Mouse (Mus musculus): ENCODE measurements around the gene Stpg4.

Gene Stpg4

DNA sequence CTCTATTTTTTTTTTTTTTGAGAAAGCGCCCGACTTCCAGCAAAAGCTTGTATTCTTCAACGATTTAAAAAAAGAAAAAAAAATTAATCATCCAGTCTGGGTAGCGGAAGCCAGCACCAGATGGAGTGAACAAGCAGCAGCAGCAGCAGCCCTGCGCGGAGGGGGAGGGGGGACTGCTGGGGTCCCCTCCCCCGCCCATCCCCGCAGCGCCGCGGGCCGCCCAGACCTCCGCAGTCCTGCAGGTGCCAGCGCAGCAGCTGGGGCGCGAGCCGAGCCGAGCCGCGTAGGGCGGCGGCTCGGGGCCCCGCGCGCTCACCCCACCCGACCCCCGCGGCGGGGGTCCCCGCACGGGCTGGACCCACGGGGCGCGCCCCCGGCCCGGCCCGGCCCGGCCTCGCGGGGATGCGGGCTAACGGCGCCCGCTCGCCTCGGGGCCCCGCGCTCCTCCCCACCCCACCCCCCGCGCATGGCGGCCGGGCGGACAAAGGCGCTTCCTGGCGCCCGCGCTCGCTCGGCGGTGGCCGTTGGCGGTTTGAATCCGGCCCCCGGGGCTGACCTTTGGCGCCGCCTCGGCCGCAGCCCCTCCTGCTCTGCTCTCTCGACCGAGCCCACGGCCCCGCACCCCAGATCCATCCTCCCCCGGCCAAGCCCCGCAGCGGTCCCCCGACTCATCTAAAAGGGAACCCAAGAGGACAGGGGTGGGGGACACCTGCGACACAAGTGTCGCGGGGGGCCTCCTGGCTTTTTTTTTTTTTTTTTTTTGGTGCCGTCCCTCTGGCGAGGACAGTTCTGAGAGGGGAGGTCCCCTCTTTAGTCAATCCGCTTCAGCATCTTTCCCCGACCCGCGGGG lies 18.6 kb upstream of the Stpg4 start:
- DNase-seq: peak; percentile 64

DNA sequence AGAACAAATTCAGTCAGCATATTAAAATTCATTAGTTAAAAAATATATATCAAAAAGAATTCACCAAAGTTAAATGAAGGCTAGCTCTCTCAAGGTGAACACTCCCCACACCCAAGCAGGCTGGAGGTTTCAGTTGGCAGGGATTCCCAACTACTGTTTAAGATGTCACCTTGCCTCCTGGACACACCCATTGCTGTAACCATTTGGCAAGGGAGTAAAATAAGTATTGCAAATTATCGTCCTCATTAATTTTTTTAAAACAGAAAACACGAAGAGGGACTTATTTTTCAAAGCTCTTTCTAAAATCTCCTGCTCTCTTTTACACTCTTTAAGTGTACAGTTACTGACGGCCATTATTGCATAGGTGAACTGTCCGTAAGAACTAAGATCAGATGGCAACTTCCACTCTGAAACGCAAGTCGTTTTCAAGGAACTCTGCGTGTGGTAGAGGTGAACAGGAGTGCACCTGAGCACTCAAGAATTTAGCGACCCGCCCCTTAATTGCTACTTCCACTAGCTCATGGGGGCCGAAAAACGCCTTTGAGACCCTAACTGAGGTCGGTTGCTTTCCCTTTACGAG lies 17.9 kb upstream of the Stpg4 start:
- peak; percentile 26 for DNase-seq

DNA sequence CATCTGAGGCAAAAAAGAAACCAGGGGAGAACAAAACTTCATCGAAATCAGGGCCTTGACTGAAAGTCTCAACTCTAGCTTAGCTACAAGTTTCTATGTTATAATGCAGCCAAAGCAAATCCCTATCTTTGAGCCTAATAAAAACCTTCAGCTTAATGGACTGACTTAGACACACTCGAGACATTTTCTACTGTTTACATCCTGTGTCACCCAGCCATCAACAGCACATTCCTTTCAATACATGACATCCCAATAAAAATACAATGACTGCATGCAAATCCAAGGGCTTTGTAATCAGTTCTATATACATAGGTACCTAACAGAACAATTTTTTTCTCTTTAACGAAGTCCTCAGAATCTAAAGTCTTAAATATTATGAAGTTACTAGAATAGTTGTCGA lies 17.2 kb upstream of the Stpg4 start:
- no peak for DNase-seq

DNA sequence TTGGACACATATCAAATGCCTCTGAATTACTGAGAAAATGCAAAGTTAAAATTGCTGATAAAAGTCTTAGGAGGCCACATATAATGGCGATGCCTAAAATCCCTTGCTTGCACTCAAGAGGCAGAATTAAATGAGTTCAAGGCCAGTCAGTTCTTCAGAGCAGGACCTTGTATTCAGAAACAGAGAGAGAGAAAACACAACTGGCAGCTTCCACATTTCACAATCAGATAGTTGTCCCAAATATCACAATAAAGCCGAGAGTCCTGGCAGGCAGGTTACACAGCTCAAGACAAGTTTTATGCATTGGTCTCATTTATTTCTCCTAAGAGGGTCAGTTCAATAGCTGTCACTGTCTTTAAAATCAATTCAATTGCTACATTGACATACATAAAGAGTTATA lies 14.0 kb upstream of the Stpg4 start:
- DNase-seq: no peak

DNA sequence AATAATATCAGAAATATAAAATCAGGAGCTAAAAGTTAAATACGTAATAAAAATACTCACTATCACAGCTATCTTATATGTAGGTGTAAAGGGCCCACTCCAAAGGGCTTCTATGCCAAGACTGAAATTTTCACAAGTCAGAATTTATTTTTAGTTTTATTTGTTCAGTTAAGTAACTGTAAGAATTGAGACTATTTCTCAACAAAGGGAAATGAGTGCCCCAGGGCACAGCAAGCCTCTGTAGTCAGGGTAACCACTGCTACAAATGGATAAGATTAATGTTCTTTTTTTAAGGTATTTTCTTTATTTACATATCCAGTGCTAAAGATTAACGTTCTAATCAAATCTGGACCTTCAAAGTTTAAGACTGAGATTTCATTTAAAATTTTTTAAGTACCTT lies 11.9 kb upstream of the Stpg4 start:
- no peak for DNase-seq

DNA sequence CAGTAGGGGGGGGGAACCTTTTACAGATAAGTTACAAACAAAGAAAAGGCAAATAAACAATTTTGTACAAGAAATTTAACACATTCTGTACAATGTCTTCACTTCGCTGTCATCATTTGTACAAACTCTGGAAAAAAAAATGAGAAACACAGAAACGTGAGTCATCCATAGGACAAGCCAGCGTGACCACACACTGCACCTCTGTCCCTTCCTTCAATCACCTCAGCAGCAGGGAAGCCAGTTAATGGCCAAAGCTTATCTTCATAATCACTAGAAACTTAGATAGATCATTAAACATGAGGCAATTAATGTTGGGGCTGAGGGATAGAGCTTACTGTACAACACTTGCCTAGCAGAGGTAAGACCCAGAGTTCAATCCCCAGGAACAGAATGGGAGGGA lies 6.4 kb upstream of the Stpg4 start:
- DNase-seq: no peak

DNA sequence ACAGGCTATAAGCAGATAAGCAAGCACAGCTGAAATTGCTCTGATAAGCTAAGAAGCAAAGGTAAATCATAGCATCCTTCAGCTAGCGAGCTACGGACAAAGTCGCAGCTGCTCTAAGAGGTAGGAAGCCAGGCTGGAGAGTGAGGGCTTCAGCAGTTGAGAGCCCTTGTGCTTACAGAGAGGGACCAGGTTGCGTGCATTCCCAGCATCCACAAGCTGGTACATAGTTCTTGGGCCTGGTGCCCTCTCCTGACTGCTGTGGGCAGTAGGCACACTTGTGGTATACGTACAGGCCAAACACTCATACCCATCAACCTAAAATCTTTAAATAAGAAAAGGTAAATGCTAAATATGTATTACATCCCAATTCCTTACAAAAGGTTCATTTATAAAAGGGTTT lies 5.2 kb upstream of the Stpg4 start:
- no peak for DNase-seq

DNA sequence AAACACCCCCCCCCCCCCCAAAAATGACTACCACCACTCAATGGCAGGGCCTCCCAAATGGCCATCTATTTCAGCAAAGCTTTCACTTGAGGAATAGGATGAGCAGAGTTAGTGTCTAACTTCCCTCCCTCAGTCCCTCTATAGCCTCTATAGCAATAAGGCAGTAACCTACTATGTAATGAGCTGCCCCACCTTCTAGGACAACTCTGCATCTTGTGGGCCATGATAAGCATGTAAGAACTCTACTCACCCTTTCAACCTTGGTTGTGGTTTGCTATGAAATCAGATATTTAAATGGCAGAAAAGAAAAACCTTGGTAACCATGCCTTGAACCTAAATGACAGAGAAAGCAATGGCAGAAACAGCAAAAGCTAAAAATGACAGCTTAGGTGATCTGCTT lies 4.8 kb upstream of the Stpg4 start:
- no peak for DNase-seq

DNA sequence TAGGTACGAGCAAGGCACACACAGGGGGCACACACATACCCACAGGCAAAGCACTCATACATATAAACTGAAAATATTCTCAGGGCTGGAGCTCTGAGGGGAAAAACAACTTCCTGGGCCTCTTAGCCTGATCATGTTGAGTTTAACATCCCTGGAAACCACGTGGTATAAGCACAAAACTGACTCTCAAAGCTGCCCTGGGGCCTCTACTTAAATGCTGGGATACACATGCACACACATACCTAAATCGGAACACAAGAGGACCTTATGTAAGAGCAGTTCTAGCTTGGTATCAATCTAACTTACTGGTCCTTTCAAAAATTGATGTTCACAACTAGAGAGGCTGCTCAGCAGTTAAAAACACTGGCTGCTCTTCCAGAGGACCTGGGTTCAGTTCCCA lies 1.9 kb upstream of the Stpg4 start:
- DNase-seq: no peak

DNA sequence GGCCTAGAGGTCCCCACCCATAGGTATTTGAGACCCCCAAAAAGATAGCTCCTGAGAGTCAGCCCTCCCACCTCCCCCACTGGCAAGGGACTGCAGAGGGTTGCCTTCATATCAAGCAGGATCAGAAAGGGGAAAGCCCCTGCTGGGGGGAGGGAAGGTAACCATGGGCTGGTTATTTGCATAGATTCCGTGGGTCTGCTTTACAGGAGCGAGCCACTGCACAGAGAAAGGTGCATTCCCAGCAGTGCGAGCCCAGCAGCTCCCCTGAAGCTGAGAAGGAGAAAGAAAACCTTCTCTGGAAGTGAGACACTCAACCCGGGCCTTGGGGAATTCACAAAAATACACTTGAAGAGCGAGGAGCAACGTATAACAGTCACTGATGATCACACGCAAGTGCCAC lies 9.5 kb downstream of the Stpg4 start:
- DNase-seq: no peak

DNA sequence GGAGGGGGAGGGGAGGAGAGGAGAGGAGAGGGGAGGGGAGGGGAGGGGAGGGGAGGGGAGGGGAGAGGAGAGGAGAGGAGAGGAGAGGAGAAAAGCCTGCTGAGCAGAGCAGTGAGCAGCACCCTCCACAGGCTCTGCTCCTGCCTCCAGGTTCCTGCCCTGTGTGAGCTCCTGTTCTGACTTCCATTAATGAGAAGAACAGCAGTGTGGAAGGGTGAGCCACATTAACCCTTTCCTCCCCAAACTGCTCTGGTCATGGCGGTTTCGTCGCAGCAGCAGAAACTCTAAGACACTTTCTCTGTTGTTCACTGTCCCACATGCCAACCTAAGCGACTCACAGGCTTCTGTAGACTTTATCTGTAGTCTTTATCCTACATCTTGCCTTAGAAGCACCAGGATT lies 20.9 kb downstream of the Stpg4 start:
- no peak for DNase-seq

DNA sequence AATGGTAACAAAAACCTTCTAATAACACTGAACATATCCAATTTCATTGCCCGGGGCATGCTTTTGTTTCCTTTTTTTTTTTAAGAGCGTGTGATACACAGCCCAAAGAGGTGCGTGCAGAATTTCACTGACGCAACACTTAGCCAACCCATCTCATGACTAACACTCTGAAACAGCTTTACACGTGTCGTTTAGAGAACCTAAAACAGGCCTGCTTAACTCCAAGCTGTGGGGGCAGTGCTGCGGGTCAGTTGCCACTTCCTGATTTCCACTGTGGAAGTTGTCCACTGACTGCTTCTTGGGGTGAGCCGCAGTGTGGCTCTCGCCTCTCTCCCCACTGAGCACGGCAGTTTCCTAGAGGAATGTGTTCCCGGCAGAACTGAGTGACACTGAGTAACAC lies 22.0 kb downstream of the Stpg4 start:
- no peak for DNase-seq

DNA sequence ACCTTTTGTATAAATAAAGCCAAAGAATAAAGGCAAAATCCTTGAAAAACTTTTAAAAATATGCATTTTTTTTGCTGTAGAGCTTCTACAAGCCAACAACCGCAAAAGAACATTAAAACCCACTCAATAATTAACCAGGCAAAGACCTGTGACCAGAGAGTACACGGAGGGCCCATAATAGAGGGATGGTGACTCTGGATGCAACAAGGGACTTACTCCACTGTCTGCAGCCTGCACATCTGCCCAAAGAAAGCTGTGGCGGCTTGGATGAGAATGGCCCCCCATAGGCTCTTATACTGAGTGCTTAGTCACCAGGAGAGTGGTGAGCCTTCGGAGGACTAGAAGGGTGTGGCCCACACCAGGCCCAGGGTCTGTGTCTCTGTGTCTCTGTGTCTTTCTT lies 24.1 kb downstream of the Stpg4 start:
- no peak for DNase-seq

DNA sequence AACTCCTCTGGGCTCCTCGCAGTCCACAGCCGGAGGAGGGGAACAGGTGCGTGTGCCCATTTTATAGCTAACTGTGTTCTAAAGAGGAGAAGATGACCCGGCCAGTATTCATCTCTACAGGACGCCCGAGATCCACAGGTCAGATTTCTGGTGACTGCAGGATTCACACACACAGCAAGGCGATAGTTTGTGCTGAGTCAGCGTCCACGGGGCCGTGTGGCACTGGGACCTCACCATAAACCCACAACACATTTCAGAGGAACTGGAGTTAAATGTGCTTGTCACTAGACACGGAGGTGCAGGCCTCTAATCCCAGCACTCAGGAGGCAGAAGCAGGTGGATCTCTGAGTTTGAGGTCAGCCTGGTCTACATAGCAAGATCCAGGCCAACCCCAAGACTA lies 25.1 kb downstream of the Stpg4 start:
- DNase-seq: no peak

DNA sequence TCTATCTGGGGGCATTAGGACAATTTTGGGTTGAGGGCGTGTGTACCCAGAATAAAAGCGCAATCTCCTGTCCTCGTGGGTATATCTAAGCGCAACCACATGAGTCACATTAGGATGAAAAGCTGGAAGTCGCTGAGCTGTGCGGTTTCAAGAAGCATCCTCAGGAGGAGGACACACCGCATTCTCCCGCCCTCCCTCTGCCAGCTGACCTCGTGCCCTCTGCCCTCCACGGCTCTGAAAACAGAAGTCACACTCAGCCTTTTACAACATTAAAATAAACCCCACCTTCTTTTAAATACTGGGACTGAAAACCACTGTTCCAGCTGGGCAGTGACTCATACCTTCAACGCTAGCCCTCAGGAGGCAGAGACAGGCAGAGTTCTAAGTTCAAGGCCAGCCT lies 30.5 kb downstream of the Stpg4 start:
- DNase-seq: no peak

DNA sequence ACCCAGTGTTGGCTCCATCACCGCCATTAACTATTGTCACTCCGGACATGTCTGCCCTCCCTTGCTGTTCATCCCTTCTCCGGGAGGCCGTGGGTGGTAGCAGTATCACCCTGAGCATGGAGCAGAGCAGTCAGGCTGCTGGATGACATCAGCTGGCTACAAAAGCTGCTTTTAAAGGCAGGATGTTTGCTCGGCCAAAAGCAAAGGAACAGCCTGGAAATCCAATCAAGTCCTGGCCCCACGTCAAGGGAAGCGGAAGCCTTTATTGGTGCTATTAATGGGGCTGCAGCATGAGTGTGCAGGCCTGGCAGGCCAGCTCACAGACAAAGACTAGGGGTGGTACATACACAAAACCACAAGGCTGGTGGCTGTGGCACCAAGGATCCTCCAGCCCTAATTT lies 36.3 kb downstream of the Stpg4 start:
- no peak for DNase-seq

DNA sequence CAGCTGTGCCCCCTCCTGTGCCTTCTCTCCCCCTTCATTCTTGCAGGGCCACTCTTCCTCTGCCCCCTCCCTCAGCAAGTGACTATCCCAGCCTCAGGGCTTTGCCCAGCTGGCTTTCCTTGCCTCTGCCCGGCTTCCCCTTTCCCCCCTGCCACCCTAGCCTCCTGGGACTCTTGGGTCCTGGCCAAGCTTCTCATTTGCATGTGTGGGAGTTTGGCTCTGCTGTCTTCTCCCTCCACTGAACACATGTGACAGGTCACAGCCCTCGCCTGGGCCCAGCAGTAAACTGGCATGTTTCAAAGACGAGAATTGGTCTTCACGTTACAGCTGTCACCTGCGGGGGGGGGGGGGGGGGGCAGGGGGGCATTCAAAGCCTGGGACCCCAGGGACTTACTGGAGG lies 40.5 kb downstream of the Stpg4 start:
- no peak for DNase-seq

DNA sequence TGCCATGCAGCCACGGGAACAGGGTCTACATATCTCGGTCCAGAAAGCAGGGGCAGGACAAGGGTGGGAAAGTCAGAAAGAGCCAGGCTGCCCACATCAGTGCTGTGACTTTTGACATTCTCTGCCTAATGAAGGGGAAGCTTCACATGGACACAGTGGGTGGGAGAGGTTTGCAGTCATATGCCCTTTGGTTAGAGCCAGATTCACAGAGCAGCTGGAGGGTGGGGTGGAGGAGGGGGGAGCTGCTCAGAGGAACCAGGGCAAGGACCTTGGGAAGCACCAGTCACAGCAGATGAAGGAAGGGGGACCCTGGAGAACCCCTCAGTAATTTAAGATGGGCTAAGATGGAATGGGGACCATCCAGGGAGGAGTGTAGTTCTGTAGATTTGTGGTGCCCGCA lies 41.7 kb downstream of the Stpg4 start:
- DNase-seq: no peak

DNA sequence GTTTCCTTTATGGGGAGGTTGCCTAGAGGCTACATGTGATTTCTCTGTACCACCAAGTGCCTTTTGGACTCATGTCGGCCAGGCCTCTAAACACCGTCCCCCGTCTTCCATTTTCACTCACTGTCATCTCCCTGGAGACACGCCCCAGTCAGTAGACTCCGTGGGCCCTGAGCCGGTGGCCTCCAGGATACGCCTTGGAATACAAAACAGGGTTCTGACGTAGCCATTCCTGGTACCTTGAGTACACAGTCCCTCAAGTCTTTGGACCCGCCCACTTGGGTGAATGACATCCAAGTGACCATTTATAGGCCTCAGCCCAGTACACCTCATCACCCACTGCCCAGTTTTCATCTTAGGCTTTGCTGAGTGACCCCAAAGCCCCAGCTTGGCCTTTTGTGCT lies 46.9 kb downstream of the Stpg4 start:
- DNase-seq: no peak

DNA sequence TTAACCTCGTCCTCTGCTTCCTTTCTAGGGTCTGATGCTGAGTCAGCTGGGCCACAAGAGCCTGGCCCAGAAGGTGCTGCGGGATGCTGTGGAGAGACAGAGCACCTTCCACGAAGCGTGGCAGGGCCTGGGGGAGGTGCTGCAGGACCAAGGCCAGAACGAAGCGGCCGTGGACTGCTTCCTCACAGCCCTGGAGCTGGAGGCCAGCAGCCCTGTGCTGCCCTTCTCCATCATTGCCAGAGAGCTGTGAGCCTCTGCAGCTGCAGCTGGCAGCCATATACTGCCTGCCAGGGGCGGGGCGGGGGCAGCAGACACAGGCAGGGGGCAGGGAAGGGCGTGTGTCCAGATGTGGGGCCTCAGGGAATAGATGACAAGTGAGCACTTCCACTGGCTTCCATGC lies 47.7 kb downstream of the Stpg4 start:
- DNase-seq: no peak

DNA sequence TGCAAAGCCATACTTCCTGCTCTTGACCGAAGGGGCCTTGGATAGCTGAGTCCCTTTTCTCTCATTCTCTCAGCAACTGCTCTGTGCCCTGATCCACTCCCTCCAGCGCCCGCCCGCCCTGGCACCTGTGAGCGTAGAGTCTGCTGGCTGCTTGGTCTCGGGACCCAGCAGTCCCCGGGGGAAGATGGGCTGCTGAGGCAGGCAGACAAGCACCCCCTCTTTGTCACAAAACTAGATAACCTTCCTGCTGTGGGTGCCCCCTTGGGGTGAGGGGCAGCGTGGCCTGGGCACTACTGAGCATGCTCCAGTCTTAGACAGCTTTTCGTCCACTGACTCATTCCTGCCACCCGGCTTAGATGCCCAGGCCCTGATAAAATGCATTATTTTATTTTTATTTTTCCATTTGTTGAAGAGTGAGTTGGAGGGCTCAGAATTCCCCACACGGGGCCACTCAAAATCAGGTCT lies 48.3 kb downstream of the Stpg4 start:
- no peak for DNase-seq

DNA sequence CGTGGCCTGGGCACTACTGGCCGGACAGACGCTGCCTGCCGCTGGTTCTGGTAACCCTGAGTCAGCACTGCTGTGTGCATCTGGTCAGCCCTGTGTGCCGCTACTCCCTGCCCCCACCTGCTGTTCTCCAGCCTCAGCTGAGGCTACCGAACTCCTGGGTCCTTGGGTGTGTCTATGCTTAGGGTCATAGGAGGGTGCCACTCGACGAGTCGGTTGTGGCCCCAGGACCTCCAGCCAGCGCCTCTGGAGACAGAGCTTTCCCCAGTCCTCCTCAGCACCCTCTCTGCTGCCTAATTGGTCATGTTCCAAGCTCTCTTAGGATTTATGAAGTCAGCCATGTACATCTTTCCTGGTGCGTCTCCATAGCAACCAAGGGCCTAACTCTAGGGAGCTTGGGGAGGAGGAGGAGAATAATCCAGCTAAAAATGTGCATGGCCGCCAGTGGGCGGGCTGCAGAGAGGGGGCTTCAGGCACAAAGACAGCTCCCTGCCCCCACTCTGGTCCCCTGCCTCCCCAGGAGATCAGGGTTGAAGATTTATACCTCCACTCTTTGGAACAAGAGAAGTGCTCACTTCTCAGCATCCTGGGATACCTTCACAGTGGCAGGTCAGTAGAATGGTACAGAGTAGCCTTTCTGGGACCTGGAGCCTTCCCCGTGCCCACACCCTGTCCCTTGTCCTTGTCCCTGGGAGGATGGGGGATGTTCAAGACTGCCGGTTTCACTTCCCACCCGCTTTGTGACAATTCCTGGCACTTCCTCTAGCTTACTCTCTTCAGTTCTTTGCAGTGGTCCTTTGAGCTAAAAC lies 49.0 kb downstream of the Stpg4 start:
- no peak for DNase-seq

DNA sequence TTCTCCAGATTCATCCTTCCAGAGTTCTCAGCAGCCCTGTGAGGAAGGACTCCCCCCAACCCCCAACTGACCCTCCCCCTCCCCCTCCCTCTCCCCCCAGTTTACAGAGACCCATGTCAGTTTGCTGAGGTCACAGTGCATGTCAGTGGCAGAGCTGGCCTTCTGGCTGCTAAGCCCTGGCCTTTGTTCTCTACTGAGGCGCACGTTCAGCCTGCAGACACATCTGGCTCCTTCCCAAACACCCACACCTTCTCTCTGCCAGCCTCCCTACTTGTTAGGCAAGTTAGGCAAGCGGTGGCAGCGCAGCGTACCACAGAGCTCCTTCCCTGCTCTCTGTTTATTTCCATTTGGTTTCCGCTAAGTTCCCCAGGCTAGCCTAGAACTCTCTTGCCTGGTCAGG lies 50.0 kb downstream of the Stpg4 start:
- DNase-seq: no peak

DNA sequence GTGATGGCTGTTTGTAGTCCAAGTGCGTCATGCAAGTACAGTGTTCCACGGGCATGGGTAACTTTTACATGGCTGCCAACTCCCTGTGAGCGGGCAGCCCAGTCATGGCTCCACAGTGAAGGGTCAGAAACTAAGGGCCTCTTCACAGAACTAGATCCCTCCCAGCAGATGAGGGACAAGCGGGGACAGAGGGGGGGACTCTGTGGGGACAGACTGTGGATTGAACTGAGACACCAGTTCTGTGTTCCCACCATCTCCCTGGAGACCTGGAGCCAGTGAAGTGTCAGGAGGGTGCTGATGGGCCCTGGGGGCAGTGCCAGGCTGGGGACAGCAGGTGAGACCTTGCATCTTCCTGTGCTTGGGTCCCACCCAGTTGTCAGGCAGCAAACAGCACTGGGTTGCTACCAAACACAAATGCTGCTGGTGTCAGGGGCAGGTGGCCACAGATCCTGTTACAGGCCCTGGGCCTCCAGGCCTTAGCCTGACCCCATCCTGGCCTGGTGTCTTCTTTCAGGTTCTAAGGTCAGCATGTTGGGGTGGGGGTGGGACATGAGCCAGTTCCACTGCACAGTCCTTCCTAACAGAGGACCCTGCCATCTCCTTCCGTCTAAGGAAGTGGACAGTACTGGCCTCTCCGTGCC lies 50.6 kb downstream of the Stpg4 start:
- DNase-seq: no peak
